8 mouse cellular contexts compared by ENCODE assay signal in the genomic region with DNA sequence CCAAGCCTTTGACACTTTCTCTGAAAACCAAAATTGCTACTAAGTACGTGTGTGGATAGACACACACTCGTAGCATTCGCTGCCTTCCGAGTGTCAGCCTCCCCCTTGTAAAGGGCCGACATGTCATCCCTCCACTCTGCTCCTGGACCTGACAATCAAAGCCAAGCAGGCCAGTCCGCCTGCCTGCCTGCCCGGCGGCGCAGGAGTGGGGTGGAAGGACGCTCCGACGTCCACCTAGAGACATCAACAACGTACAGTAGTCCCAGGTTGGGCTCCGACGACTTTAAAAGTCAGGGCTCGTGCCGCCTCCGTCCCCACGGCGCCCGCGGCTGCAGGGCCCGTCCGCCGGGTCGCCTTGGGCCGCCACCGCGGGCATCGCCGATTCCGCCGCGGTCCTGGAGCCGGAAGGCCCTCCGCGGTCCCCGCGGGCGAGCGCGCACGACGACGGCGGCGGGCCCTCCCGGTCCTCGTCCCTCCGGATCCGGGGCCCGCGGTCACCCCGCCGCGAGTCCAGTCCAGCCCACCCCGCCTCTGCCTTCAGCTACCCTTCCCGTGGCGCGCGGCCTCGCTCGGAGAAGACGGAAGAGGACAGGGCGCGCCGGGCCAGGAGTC. TPM values are rescaled to one million over a fixed set of nuclear protein-coding genes. Genes with fewer than 3 reads are reported as not detected.
DNase-seq lines count a peak whose midpoint lies in the region; ATAC-seq and TF ChIP-seq lines count a peak whose summit lies in the region.

No protein-coding gene starts in this region.

- H3K9me3 ChIP-seq in forebrain, embryonic 11.5 days (ENCODE audit: control insufficient read depth, low read length) = no peaks in the 10 kb centered on the region
- no peaks in the 10 kb centered on the region for H3K9me3 ChIP-seq in hindbrain, embryonic 15.5 days
- H3K9me3 ChIP-seq in limb, embryonic 13.5 days = peaks cover 12% of the 10 kb centered on the region
- no peaks in the 10 kb centered on the region for H3K9me3 ChIP-seq in midbrain, postnatal 0 days (ENCODE audit: low read length)

- no peaks in the 10 kb centered on the region; the same call in 1 of the 2 replicates for H3K4me1 ChIP-seq in forebrain, embryonic 11.5 days (replicated peaks; ENCODE audit: control insufficient read depth, insufficient read depth, low read length)
- H3K4me1 ChIP-seq in hindbrain, embryonic 15.5 days (replicated peaks) = peaks cover 44% of the 10 kb centered on the region
- H3K4me1 ChIP-seq in limb, embryonic 13.5 days = peaks cover 31% of the 10 kb centered on the region
- H3K4me1 ChIP-seq in midbrain, postnatal 0 days (ENCODE audit: insufficient read depth, low read length) = peaks cover 9% of the 10 kb centered on the region; the same call in 1 of the 2 replicates

- H3K27ac ChIP-seq in forebrain, embryonic 11.5 days (ENCODE audit: low read depth, low read length) = peak overlapping the region; percentile 100
- peak overlapping the region; percentile 100 for H3K27ac ChIP-seq in hindbrain, embryonic 15.5 days (replicated peaks)
- peak overlapping the region; percentile 100 for H3K27ac ChIP-seq in limb, embryonic 13.5 days
- H3K27ac ChIP-seq in midbrain, postnatal 0 days (ENCODE audit: low read depth, low read length) = peak overlapping the region; percentile 99

- H3K9ac ChIP-seq in forebrain, embryonic 11.5 days (ENCODE audit: low read length) = peak overlapping the region; percentile 100
- H3K9ac ChIP-seq in hindbrain, embryonic 15.5 days = peak overlapping the region; percentile 100
- H3K9ac ChIP-seq in limb, embryonic 13.5 days = peak overlapping the region; percentile 100
- peak overlapping the region; percentile 97 for H3K9ac ChIP-seq in midbrain, postnatal 0 days (replicated peaks; ENCODE audit: low read length, poor library complexity, severe bottlenecking)

- peaks cover 5% of the 10 kb centered on the region; the same call in 1 of the 2 replicates for H3K36me3 ChIP-seq in forebrain, embryonic 11.5 days (ENCODE audit: control insufficient read depth, insufficient read depth, low read length)
- H3K36me3 ChIP-seq in hindbrain, embryonic 15.5 days = no peaks in the 10 kb centered on the region
- H3K36me3 ChIP-seq in limb, embryonic 13.5 days = peaks cover 17% of the 10 kb centered on the region
- no peaks in the 10 kb centered on the region for H3K36me3 ChIP-seq in midbrain, postnatal 0 days (ENCODE audit: insufficient read depth, low read length)

- peak; percentile 48 for ATAC-seq in forebrain, embryonic 11.5 days (replicated peaks; ENCODE audit: low FRiP score)
- ATAC-seq in hindbrain, embryonic 15.5 days (ENCODE audit: low FRiP score, low read depth) = peak; percentile 43
- ATAC-seq in limb, embryonic 13.5 days (ENCODE audit: low FRiP score, low read depth) = peak; percentile 9; the same call in 1 of the 2 replicates
- peak; percentile 2 for ATAC-seq in midbrain, postnatal 0 days (ENCODE audit: low FRiP score)

- H3K27me3 ChIP-seq in forebrain, embryonic 11.5 days (ENCODE audit: control insufficient read depth, insufficient read depth, low read length) = no peaks in the 10 kb centered on the region
- no peaks in the 10 kb centered on the region for H3K27me3 ChIP-seq in hindbrain, embryonic 15.5 days
- H3K27me3 ChIP-seq in limb, embryonic 13.5 days = no peaks in the 10 kb centered on the region
- no peaks in the 10 kb centered on the region for H3K27me3 ChIP-seq in midbrain, postnatal 0 days (ENCODE audit: insufficient read depth, low read length)

- peak overlapping the region; percentile 95 for H3K4me3 ChIP-seq in forebrain, embryonic 11.5 days (ENCODE audit: low read depth, low read length)
- peak overlapping the region; percentile 95 for H3K4me3 ChIP-seq in hindbrain, embryonic 15.5 days
- H3K4me3 ChIP-seq in limb, embryonic 13.5 days = peak overlapping the region; percentile 88
- H3K4me3 ChIP-seq in midbrain, postnatal 0 days (ENCODE audit: low read depth, low read length) = peak overlapping the region; percentile 91

- no peak for TF ChIP-seq CTCF in midbrain, postnatal 0 days (IDR thresholded peaks at IDR 0.05)

- WGBS in forebrain, embryonic 11.5 days = under 1% methylated on average over 47 of the region's 67 CpGs
- WGBS in hindbrain, embryonic 15.5 days = under 1% methylated on average over 67 of the region's 67 CpGs
- under 1% methylated on average over 42 of the region's 67 CpGs for WGBS in limb, embryonic 13.5 days
- WGBS in midbrain, postnatal 0 days = under 1% methylated on average over 52 of the region's 67 CpGs

- H3K4me2 ChIP-seq in forebrain, embryonic 11.5 days (ENCODE audit: low read depth, low read length, severe bottlenecking) = peak overlapping the region; percentile 71
- peak overlapping the region; percentile 86 for H3K4me2 ChIP-seq in hindbrain, embryonic 15.5 days
- H3K4me2 ChIP-seq in limb, embryonic 13.5 days (replicated peaks) = peak overlapping the region; percentile 87
- peak overlapping the region; percentile 85 for H3K4me2 ChIP-seq in midbrain, postnatal 0 days (ENCODE audit: low read depth, low read length, poor library complexity, severe bottlenecking)

- peak; percentile 76 for DNase-seq in kidney, adult 18-20 months
- DNase-seq in kidney, postnatal 14 days = no peak
- peak; percentile 67 for DNase-seq in NIH3T3 (ENCODE audit: low read depth)
- no peak for DNase-seq in forebrain, embryonic 11.5 days (ENCODE audit: low spot score)
- DNase-seq in midbrain, postnatal 0 days (ENCODE audit: low spot score) = peak; percentile 47
- DNase-seq in testis, postnatal 14 days (ENCODE audit: low spot score) = peak; percentile 65

RNA-seq across cellular contexts. Expression of a gene that starts 2.5 kb away (rescaled TPM):
- polyA plus RNA-seq in forebrain, embryonic 11.5 days (2014; fragmentation: Nextera tagmentation; extraction: Ambion mirVana) = 42.4 and 47.4 TPM in 2 replicates
- polyA plus RNA-seq in hindbrain, embryonic 15.5 days (2015; fragmentation: Nextera tagmentation; extraction: Ambion mirVana) = 18.3 and 19.5 TPM in 2 replicates
- polyA plus RNA-seq in limb, embryonic 13.5 days (2015; fragmentation: Nextera tagmentation; extraction: Ambion mirVana) = 29.1 and 29.3 TPM in 2 replicates
- 40.8 and 55.6 TPM in 2 replicates for total RNA-seq in midbrain, postnatal 0 days (2014; rRNA removed)
- 9.5 and 11.2 TPM in 2 replicates for polyA plus RNA-seq in midbrain, postnatal 0 days (2015; fragmentation: Nextera tagmentation; extraction: Ambion mirVana)

Comparison
In these comparisons a context has a peak if more than half of its experiments do, and no peak if none do; other contexts are left out.
1. DNase-seq: peak in kidney, adult 18-20 months (single experiment), NIH3T3 (single experiment), midbrain, postnatal 0 days (single experiment) and testis, postnatal 14 days (single experiment); none in kidney, postnatal 14 days (single experiment) and forebrain, embryonic 11.5 days (single experiment).
2. Peak in every context shown above with its lines, with median percentiles within 50 percentile points of each other: ATAC-seq, H3K27ac ChIP-seq, H3K4me2 ChIP-seq, H3K4me3 ChIP-seq and H3K9ac ChIP-seq.